Mouse (Mus musculus) heart, adult 2 months (tissue): ENCODE results near the gene Iqcg.

Experiments used
- CTCF ChIP-seq: fragments of 200-600 bp; IDR thresholded peaks from 2 replicates; pipeline ENCODE4 v1.8.1; 2022; ENCODE audit warnings: antibody characterized with exemption, mild to moderate bottlenecking, moderate library complexity
- EP300 ChIP-seq: fragments of 200-500 bp; IDR thresholded peaks from 2 replicates; pipeline ENCODE4 v1.6.1; 2011; ENCODE audit warnings: low read depth, low read length, control low read depth; ENCODE audit not compliant: insufficient read depth
- POLR2A ChIP-seq: fragments of 200-500 bp; IDR thresholded peaks from 2 replicates; pipeline ENCODE4 v1.6.1; 2011; ENCODE audit warnings: mild to moderate bottlenecking, low read depth, low read length, control low read depth; ENCODE audit not compliant: insufficient read depth

DNA sequence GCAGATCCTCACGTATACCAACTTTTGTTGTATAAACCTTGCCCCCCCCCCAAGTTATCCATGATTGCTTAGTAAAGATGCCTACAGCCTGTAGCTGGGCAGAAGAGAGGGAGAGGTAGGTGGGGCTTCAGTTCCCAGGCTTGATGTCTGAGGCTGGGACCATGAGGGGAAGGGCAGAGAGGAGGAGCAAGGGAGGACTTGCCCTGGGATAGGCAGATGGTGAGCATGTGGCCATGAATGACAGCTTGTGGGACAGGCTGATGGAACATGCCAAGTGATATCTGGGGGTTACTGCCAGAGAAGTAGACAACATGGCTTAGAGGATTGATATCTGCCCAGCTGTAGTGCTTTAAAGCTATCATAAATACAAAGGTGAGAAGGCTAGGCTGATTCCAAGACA is 8.0 kb downstream of the Iqcg start:
- TF ChIP-seq CTCF = no peak
- no peak for TF ChIP-seq POLR2A
- TF ChIP-seq EP300 = no peak
